Comparison of ENCODE assay signal across 17 mouse cellular contexts in the genomic region with DNA sequence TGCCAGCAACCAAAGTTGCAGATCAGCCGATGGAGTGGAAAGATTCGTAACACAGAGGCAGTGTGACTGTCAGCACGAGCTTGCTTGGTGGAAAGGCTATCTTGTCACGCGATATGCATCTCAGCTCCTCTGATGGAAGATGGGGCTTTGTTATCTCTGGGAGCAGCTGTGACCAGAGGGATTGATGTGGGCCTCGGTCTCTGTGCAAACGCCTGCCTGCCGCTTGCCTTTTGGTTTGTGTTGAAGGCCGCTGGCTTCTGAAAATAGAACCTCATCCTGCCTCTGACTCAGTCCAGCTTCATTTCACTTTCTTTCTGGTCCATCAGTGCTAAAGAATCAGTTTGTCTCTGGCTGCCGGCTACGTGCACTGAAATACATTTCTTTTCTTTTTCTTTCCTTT. TPM values are rescaled to one million over a fixed set of nuclear protein-coding genes. Genes with fewer than 3 reads are reported as not detected.
DNase-seq lines count a peak whose midpoint lies in the region; ATAC-seq and TF ChIP-seq lines count a peak whose summit lies in the region.
"Had no signal": no experiment of that assay in that cellular context is flagged by ENCODE, and none has a peak within 500 bp of the region (broad histone marks: within the 10 kb centered on the region; RNA-seq: fewer than 3 reads in every experiment).

No protein-coding gene starts in this region.

- no peaks in the 10 kb centered on the region for H3K36me3 ChIP-seq in heart, embryonic 12.5 days
- H3K36me3 ChIP-seq in liver, embryonic 11.5 days (ENCODE audit: control insufficient read depth, insufficient read depth, low read length), result no peaks in the 10 kb centered on the region
- H3K36me3 ChIP-seq: embryonic facial prominence, embryonic 12.5 days; forebrain, embryonic 15.5 days had no signal

- DNase-seq in heart, adult 8-10 months (ENCODE audit: low spot score), result no peak
- DNase-seq in right cerebral cortex, adult 18-20 months, result peak; percentile 43
- DNase-seq in right cerebral cortex, postnatal 36 days (ENCODE audit: low spot score in 2 of 2), result no peak
- DNase-seq in liver, embryonic 11.5 days (ENCODE audit: low spot score), result no peak
- no peak for DNase-seq in spleen, postnatal 36 days (ENCODE audit: low spot score in 2 of 2)
- DNase-seq in spleen, postnatal 10 days (ENCODE audit: low spot score in 2 of 2), result no peak
- DNase-seq in layer of hippocampus, adult 2 months (ENCODE audit: low spot score in 2 of 2), result no peak
- DNase-seq: cerebellum, adult 11 months; lung, adult 2 months had no signal

- no peak for TF ChIP-seq CTCF in layer of hippocampus, adult 2 months (conservative IDR thresholded peaks at IDR 0.05)

- no peak overlapping the region for H3K4me3 ChIP-seq in heart, embryonic 12.5 days
- no peak overlapping the region for H3K4me3 ChIP-seq in liver, embryonic 11.5 days (ENCODE audit: low read depth, low read length)
- no peak overlapping the region for H3K4me3 ChIP-seq in layer of hippocampus, adult 2 months
- H3K4me3 ChIP-seq: embryonic facial prominence, embryonic 12.5 days; forebrain, embryonic 15.5 days had no signal

- peaks cover 17% of the 10 kb centered on the region for H3K4me1 ChIP-seq in heart, embryonic 12.5 days (replicated peaks)
- H3K4me1 ChIP-seq in liver, embryonic 11.5 days (replicated peaks; ENCODE audit: control insufficient read depth, insufficient read depth, low read length), result peaks cover 13% of the 10 kb centered on the region
- H3K4me1 ChIP-seq: embryonic facial prominence, embryonic 12.5 days; forebrain, embryonic 15.5 days had no signal

- peak overlapping the region; percentile 49 for H3K4me2 ChIP-seq in heart, embryonic 12.5 days
- no peak overlapping the region for H3K4me2 ChIP-seq in liver, embryonic 11.5 days
- H3K4me2 ChIP-seq: embryonic facial prominence, embryonic 12.5 days; forebrain, embryonic 15.5 days had no signal

- H3K9ac ChIP-seq in heart, embryonic 12.5 days, result no peak overlapping the region
- H3K9ac ChIP-seq in liver, embryonic 11.5 days (ENCODE audit: low read depth, low read length), result no peak overlapping the region
- H3K9ac ChIP-seq: embryonic facial prominence, embryonic 12.5 days; forebrain, embryonic 15.5 days had no signal

- 16% methylated on average over 11 of the region's 11 CpGs for WGBS in heart, embryonic 12.5 days
- 23% methylated on average over 11 of the region's 11 CpGs for WGBS in liver, embryonic 11.5 days

- no peak for ATAC-seq in heart, embryonic 12.5 days (ENCODE audit: insufficient number of reproducible peaks, low FRiP score)
- peak; percentile 55 for ATAC-seq in liver, embryonic 11.5 days (replicated peaks; ENCODE audit: low FRiP score)
- ATAC-seq: CD4-positive, CD25-positive, alpha-beta regulatory T cell, adult 4 months; forebrain, embryonic 15.5 days had no signal

- H3K27me3 ChIP-seq in heart, embryonic 12.5 days (replicated peaks), result no peaks in the 10 kb centered on the region
- H3K27me3 ChIP-seq in liver, embryonic 11.5 days (replicated peaks; ENCODE audit: control insufficient read depth, insufficient read depth, low read length), result no peaks in the 10 kb centered on the region
- H3K27me3 ChIP-seq: embryonic facial prominence, embryonic 12.5 days; forebrain, embryonic 15.5 days had no signal

- H3K9me3 ChIP-seq in heart, embryonic 12.5 days (replicated peaks), result no peaks in the 10 kb centered on the region
- no peaks in the 10 kb centered on the region for H3K9me3 ChIP-seq in liver, embryonic 11.5 days (ENCODE audit: control insufficient read depth, low read length)
- H3K9me3 ChIP-seq: embryonic facial prominence, embryonic 12.5 days; forebrain, embryonic 15.5 days had no signal

- H3K27ac ChIP-seq in heart, embryonic 12.5 days (ENCODE audit: poor library complexity, severe bottlenecking), result no peak overlapping the region
- H3K27ac ChIP-seq in liver, embryonic 11.5 days (ENCODE audit: low read depth, low read length), result no peak overlapping the region
- H3K27ac ChIP-seq in layer of hippocampus, adult 2 months, result no peak overlapping the region
- H3K27ac ChIP-seq: embryonic facial prominence, embryonic 12.5 days; forebrain, embryonic 15.5 days had no signal

RNA-seq across cellular contexts. Expression of gene Samd13, which starts 13.6 kb away (rescaled TPM):
- 2.0 and 2.1 TPM in 2 replicates for polyA plus RNA-seq in heart, embryonic 12.5 days (2016; fragmentation: Nextera tagmentation; extraction: Ambion mirVana)
- total RNA-seq in heart, adult 8-10 months (2022), result 1 to 10 TPM; 2.4 to 3.9 (median 3.2) TPM
- polyA plus RNA-seq in liver, embryonic 11.5 days (2014; fragmentation: Nextera tagmentation; extraction: Ambion mirVana), result 0.47 and 0.73 TPM in 2 replicates
- total RNA-seq in layer of hippocampus, adult 2 months (2021), result under 1 TPM; 0.72 to 0.86 TPM

RNA-seq across cellular contexts. Expression of gene 4930503B20Rik, which starts 47.9 kb away (rescaled TPM):
- not detected in 2 replicates for polyA plus RNA-seq in heart, embryonic 12.5 days (2016; fragmentation: Nextera tagmentation; extraction: Ambion mirVana)
- total RNA-seq in heart, adult 8-10 months (2022), result under 1 TPM in 1 of 4 experiments, not detected in 3; 0.16 TPM
- polyA plus RNA-seq in liver, embryonic 11.5 days (2014; fragmentation: Nextera tagmentation; extraction: Ambion mirVana), result not detected in 2 replicates
- not detected for total RNA-seq in layer of hippocampus, adult 2 months (2021)
- total RNA-seq: heart, adult 18-20 months; left cerebral cortex, adult 18-20 months had no signal
- polyA plus RNA-seq: CD4-positive, CD25-positive, alpha-beta regulatory T cell, adult 4 months; embryonic facial prominence, embryonic 12.5 days; forebrain, embryonic 15.5 days; kidney, embryonic 14.5 days; lung, adult 2 months; stomach, embryonic 14.5 days had no signal
